Mouse (Mus musculus) embryo, embryonic 9.5 days (tissue): ENCODE data around the gene Hoxb3.

Source experiments
- DNase-seq: peaks from one replicate; pipeline ENCODE4 v3.0.0-alpha.2; 2017; ENCODE audit errors: extremely low spot score

Hoxb3 gene

DNA sequence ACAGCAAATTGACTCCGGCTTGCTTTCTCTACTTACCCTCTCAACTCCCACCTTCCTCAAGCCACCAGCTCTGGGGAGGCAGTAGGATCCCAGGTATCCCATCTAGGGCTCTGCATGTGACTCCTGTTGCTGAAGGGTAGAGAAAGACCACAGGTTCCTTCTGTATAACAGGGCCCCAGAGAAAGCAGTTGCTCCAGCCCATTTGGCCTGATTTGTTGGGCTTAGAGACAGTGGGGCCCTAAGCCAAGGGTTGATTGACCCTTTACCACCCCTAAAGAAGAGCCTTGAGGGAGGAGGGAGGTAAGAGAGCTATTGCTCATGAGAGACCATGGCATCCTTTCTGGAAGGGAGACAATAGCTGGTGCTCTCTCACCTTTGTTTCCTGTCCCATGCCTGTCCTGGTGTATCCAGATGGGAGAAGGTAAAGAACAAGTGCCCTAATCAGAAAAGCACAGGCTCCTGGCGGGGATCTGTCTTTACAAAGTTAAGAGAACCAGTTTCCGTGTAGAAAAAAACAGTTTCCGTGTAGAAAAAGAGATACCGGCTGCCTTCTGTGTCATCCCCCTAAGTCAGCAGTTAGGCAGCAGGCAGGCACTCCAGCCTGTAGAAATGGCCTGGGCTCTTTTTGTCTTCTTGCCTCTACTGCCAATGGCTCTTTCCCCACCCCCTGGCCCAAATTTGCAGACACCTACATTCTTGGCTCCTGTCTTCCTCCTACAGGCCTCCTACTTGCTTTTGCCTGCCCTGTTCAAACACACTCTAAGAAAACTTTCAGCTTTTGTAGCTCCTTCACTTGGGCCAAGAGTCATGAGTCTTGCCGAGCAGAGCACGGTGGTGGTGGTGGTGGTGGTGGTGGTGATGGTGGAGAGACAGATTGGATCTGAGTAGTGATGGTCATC is 16.1 kb downstream of the Hoxb3 start:
- no peak for DNase-seq

DNA sequence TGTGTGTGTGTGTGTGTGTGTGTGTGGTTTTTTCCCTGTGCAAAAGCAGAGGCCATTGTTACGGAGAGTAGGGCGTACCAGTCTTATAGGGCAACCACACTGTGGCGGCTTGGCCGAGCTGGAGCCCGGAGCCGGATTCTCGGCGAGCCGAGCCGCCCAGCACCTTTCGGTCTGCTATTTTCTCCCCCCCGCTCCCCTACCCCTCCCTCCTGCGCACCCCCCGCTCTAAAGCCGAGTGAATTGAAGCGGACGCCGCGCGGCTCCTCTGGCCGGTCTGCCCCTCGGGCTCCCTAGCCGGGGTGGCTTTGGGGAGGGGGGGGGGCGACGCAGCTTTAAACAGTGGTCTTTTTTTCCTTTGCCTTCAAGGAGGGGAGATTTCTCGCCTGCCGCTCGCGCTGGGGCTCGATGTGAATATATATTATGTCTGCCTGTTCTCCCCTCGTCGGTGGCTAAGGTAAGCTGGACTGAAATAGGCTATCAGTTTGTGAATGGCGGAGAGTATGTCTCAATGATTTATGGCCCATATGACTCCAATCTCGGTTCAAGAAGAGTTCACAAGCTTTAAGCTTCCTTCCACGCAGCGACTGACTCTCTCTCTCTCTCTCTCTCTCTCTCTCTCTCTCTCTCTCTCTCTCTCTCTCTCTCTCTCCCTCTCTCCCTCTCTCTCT is 17.7 kb downstream of the Hoxb3 start:
- DNase-seq, result no peak

GRCm38 (mm10) chr11:96341701-96342575 is 18.8 kb downstream of the Hoxb3 start:
- no peak for DNase-seq

- no peak for DNase-seq
Measured at GRCm38 (mm10) chr11:96342576-96342930, 19.4 kb downstream of the Hoxb3 start.

DNA sequence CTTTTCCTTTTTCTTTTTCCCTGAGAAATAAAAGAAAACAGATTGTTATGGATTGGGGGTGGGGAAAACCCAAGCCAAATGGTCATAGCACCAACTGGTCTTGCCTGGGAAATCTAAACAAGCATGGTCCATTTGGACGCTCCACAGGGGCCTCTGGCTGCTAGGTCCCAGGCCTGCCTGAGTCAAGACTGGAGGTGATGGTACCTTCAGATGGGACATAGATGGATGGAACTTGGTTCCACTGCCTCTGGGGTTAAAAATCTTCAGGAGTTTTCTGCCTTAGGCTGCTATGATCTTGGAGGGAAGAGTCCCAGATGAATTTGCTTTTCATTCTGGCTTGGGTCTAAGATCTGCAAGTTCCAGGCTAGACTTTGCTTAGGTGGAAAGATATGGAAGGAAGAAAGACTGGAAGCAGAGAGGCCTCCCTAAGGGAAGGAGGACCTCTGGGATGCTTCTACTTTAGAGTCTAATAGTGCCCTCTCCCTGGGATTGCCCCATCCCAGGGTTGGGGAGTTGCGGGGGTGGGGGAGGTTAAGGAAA is 20.1 kb downstream of the Hoxb3 start:
- DNase-seq, result no peak

GRCm38 (mm10) chr11:96344061-96344877 is 21.1 kb downstream of the Hoxb3 start:
- DNase-seq, result no peak

GRCm38 (mm10) chr11:96344878-96345159 is 21.7 kb downstream of the Hoxb3 start:
- DNase-seq, result no peak

DNA sequence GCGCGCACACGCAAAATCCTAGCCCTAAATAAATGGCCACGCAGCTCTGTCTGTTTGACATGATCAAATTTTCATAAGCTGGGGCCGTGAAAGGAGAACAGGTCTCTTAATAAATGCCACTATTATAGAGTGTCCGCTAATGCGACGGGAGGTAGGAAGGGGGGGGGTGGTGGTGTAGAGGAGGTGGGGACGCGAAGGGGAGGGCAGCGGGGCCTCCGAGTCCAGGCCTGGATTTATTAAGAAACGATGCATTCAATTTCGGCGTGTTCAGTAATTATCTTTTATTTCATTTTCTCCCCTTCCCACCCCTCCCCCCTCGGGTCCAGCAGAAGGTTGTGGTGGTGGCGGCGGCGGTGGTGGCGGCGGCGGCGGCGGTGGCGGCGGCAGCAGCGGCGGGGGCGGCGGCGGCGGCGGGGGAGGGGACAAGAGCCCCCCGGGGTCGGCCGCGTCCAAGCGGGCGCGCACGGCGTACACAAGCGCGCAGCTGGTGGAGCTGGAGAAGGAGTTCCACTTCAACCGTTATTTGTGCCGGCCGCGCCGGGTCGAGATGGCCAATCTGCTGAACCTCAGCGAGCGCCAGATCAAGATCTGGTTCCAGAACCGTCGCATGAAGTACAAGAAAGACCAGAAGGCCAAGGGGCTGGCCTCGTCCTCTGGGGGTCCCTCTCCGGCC is 22.2 kb downstream of the Hoxb3 start:
- peak; percentile 55 for DNase-seq

GRCm38 (mm10) chr11:96345893-96346806 is 23.0 kb downstream of the Hoxb3 start:
- peak; percentile 62 for DNase-seq

- no peak for DNase-seq
Measured at GRCm38 (mm10) chr11:96346916-96347520, 23.9 kb downstream of the Hoxb3 start.

DNA sequence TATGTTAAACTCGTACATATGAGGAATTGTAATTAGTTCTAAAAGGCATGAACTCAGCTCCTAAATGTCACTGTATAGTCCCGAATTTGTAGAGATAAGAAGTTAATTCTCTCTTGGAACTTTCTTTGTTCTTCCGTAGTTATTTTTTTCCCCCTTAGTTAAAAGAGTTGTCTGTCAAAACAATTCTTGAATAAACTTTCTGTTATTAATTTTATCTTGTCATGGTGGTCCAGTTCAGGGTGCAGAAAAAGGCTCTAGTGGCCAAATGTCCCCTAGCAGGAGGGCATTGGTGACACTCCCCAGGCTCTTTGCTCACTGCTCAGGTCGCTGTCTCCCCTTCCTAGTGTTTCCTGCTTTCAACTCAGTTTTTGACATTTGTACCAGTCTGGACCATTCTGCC is 24.6 kb downstream of the Hoxb3 start:
- DNase-seq, result no peak

- peak; percentile 72 for DNase-seq
Measured at GRCm38 (mm10) chr11:96348141-96348928, 25.2 kb downstream of the Hoxb3 start.

- no peak for DNase-seq
Measured at GRCm38 (mm10) chr11:96348988-96349387, 25.9 kb downstream of the Hoxb3 start.

GRCm38 (mm10) chr11:96349491-96350340 is 26.6 kb downstream of the Hoxb3 start:
- peak; percentile 85 for DNase-seq

DNA sequence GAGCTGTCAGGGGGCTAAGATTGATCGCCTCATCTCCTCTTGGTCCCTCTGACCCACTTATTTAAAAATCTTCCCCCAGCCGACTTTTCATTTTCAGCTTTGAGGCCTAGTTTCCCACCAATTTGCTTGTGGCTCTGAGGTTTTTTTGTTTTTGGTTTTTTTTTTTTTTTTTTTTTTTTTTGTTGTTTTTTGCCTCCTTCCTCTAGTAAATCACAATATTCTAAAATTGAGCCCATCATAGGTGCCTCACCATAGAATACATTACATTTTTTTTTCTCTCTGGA is 27.2 kb downstream of the Hoxb3 start, which contains the start of gene Hoxb2:
TSS of gene Hoxb2 (plus strand) at position 185 of the 284 bp plus-strand sequence.
- DNase-seq, result no peak

GRCm38 (mm10) chr11:96350791-96351190 is 27.7 kb downstream of the Hoxb3 start:
- DNase-seq, result no peak

DNA sequence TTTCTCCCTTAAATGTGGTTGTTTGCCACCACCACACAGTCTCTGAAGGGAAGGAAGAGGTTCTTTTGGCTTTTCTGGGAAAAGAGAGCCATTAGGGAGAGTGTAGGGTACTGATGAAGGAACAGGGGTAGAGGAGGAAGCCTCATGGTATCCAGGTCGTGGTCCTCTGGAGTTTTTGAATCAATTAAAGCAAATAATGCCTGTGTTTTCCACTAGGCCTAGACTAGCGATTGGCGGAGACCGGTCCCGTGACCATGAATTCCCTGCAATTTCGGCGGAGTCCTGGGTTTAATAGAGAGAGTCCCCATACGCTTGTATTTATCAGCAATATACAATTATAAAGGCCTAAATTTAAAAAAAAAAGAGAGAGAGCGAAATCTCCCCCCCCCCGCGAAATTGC is 28.2 kb downstream of the Hoxb3 start:
- peak; percentile 56 for DNase-seq

DNA sequence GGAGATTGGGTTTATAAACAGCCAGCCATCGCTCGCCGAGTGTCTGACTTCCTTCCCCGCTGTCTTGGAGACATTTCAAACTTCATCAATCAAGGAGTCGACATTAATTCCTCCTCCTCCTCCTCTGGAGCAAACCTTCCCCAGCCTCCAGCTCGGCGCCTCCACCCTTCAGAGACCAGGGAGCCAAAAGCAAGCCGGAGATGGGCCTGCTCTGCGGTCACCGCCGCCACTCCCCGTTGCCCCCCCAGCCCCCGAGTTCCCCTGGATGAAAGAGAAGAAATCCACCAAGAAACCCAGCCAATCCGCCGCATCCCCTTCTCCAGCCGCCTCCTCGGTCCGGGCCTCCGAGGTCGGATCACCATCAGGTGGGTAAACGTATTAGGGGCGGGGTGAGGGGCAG is 28.7 kb downstream of the Hoxb3 start:
- DNase-seq, result peak; percentile 83
